Mouse (Mus musculus): ENCODE measurements around the gene Mlx.

GRCm38 (mm10) chr11:101047502-101047901 lies 39.6 kb upstream of the Mlx start:
- TF ChIP-seq CHD2 (IDR thresholded peaks at IDR 0.05; ENCODE audit: low read depth, low read length) (no peak), ZC3H11A (IDR thresholded peaks at IDR 0.05; ENCODE audit: borderline replicate concordance, low read depth, low read length) (no peak), MAFK (IDR thresholded peaks at IDR 0.05; ENCODE audit: insufficient read depth, low read depth, low read length) (no peak), HCFC1 (IDR thresholded peaks at IDR 0.05; ENCODE audit: borderline replicate concordance, insufficient read depth, low read length) (no peak), ZNF384 (IDR thresholded peaks at IDR 0.05; ENCODE audit: low read depth, low read length) (no peak)
